Mouse (Mus musculus): ENCODE data around the gene Sart3. TPM values are rescaled to one million over a fixed set of nuclear protein-coding genes. Genes with fewer than 3 reads are reported as not detected.

Gene Sart3
- 47.6 and 50.0 TPM in 2 replicates for polyA plus RNA-seq (2012)

DNA sequence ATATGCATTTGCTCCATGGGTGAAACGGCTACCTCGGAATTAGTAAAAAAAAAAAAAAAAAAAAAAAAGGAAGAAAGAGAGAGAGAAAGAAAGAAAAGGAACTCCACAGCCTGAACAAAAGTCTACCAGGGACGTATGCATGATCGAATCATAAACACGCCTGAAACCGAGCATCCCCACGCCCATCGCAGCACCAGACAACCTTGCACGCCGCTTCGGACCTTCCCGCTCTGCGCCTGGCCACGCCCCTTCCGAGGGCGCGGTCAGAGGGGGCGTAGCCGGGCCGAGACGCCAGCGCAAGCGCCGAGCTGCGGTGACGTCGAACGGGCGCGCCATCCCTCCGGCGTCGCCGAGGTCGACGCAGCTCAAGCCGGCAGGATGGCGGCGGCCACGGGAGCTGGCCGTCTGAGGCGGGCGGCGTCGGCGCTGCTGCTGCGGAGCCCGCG, at the start of gene Sart3, which contains the start of gene Iscu:
Sart3 (minus strand) TSS at position 61 of the 446 bp plus-strand sequence.
Iscu (plus strand) TSS at position 299 of the 446 bp plus-strand sequence.
- TF ChIP-seq GATA1 (IDR thresholded peaks at IDR 0.05; ENCODE audit: low read length): no peak

DNA sequence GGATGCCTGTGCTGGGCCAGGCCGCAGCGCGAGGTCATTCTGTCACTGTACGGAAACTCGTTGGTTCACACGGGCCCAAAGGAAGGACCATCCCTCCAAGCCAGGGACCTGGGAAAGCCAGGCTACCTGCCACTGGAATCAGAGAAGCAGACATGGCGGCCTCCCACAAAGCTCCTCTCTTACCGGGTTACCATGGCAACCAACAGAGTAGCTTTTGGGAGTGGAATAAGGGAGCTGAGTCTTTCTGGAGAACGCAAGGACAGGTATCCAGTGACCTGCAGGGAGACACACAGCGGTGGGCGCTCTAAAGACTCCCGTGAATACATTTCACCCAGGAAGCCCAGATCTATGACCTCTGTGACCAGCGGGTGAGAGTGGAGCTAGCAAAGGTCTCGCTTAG, 46.3 kb upstream of the Sart3 start:
- TF ChIP-seq GATA1 (IDR thresholded peaks at IDR 0.05; ENCODE audit: low read length): no peak

DNA sequence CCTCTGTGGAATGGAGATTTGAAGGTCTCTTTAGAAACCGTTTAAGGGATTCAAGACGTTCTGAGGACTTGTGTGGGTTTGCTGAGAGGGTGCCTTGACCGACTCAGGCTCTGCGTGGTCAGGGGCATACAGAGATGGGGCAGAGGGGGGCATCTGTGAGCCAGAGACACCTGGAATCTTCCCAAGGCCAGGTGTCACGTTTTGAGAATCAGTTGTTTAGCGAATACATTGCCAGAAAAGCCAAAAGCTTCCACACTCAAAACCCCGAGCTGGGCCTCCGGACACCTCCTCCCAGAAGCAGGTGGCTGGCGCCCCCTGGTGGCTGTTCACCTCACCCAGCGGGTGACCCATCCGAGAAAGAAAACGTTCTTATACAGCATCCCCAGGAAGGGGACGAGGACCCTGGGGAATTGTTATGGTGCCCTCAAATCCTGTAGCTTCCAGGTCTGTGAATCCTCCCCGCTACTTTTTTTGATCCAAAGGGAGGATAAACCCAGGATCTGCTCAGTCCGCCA, 43.4 kb upstream of the Sart3 start:
- no peak for TF ChIP-seq GATA1 (IDR thresholded peaks at IDR 0.05; ENCODE audit: low read length)

DNA sequence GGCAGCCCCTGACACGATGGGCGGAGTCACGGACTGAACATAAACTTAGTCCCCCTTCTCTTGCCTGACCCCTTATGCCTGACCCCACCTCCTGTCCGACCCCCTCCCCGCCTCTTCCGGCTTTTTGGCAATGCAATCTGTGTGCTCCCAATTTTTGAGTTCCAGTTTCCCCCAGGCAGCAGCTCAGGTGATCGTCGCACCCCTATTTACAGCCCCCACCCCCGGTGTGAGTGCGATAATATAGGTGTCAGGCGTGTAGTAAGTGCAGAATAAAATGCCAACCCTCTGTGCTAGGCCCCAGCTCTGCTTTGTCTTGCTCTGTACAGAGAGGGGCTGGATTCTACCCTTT, 42.7 kb upstream of the Sart3 start:
- no peak for TF ChIP-seq GATA1 (IDR thresholded peaks at IDR 0.05; ENCODE audit: low read length)

DNA sequence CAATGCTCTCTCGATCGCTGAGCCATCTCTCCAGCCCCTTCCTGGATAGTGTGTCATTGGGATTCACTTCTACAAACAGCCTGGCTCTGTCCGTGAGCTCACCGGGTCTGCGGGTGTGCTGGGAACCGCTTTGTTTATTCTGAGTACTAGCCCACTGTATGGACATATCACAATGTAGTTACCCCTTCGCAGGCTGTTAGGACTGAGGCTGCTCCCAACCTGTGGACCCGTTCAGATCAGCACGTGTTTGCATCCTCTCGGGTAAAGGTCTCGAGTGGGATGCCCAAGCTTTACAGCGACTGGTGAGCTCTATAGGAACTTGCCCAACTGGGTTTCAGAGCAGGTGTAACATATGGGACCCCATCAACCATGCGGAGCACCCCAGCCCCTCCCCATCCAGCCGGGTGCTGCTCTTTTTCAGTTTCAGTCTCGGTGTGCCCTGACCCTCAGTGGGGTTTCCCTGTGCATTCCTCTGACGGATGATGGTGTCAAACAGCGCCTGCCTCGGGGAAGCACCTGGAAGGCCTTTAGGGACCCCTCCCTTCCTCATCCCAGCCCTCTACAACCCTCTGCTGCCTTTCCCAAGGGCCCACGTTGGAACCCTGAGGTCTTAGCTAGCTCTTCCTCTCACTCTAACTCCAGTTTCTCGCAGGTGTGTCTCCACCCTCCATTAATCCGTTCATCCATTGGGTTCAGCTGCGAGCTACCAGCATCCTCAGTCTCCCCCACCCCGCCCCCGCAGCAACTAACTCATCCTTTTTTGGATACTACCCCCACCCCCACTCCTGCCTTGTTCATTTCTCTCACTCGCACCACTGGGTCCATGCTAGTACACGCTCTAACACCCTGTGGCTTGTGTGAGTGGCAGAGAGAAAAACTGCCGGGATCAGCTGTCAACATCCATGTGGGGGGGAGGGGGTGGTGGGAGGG, 42.1 kb upstream of the Sart3 start:
- TF ChIP-seq GATA1 (IDR thresholded peaks at IDR 0.05; ENCODE audit: low read length): no peak

DNA sequence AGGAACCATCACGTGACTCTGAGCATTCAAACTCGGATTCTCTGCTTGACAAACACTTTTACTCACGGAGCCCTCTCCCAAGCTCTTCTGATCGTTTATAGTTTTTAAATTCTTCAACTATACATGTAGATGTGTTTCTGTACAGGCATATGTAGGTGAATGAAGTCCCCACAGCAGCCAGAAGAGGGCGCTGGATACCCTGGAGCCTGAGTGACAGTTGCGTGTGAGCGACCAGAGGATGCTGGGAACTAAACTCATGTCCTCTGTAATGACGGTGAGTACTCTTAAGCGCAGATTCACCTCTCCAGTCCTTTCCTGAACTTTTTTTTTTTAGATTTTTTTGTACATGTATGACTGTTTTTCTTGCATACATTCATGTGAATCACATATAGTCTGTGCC, 41.3 kb upstream of the Sart3 start:
- TF ChIP-seq GATA1 (IDR thresholded peaks at IDR 0.05; ENCODE audit: low read length): no peak

DNA sequence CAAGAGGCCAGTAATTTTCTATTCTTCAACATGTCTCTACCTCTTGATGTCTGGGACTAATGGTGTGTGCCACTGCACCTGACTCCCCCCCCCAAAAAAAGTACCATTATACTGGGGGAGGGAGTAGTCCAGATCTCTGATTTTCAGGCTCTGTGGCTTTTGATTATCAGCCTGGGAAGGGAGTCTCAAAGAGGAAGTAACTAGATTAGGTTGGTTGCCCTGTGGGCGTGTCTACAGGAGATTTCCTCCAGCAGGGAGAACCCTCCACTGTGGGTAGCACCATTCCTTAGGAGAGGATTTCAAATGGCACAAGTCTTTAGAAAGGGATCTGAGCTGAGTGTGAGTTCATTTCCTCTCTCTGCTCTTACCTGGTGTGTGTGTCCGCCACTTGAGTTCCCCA, 40.3 kb upstream of the Sart3 start:
- no peak for TF ChIP-seq GATA1 (IDR thresholded peaks at IDR 0.05; ENCODE audit: low read length)

DNA sequence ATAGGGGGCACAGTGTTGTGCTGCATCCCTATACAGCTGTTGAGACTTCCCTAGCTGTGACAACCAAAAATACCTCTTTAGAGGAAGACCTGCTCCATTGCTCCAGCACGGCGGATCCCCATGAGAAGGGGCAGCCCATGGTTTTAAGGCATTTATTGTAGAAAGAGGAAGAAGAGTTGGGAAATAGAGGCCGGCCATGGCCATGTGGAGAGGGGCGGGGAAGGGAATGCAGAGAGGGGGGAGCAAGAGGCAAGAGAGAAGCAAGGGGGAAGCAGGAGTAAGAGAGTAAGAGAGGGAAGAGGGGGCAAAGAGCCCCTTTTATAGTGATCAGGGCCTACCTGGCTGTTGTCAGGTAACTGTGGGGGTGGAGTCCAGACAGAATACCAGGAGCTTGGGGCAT, 37.8 kb upstream of the Sart3 start:
- TF ChIP-seq GATA1 (IDR thresholded peaks at IDR 0.05; ENCODE audit: low read length): no peak

DNA sequence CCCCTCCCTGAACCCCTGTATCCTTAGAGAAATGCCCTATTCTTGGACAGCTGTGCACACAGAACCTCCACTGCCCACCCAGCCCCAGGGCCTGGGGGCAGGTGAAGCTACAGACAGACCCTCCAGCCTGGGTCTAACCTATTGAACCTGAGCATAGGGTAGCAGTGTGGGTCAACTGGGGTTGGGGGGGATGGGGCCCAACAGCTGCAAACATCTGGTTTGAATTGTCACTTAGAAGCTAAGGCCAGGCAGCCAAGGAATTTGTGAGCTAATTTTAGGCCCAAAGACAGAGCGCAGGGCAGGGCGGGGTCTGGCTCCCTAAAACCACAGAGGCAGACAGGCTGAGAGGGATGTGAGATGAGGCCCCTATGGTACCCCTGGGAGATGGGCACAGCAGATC, 35.9 kb upstream of the Sart3 start:
- no peak for TF ChIP-seq GATA1 (IDR thresholded peaks at IDR 0.05; ENCODE audit: low read length)

DNA sequence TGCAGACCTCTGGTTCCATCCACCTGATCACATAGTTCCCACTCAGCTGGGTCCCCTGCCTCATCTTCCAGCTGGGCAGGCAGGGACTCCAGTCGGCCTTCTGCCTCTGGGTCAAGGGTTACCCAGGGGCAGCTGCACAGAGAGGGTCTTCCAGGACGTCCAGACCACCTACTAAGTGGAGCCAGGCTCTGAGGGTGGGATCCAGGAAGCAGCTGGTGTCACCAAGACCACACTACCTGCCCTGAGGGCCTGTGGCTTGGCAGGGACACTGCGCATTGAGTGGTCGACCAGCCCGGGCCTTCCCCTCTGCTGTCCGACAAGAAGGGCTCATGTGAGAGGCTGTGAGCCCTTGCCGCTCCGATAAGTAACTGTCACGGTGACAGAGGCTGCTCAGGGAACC, 35.4 kb upstream of the Sart3 start:
- TF ChIP-seq GATA1 (IDR thresholded peaks at IDR 0.05; ENCODE audit: low read length): no peak

DNA sequence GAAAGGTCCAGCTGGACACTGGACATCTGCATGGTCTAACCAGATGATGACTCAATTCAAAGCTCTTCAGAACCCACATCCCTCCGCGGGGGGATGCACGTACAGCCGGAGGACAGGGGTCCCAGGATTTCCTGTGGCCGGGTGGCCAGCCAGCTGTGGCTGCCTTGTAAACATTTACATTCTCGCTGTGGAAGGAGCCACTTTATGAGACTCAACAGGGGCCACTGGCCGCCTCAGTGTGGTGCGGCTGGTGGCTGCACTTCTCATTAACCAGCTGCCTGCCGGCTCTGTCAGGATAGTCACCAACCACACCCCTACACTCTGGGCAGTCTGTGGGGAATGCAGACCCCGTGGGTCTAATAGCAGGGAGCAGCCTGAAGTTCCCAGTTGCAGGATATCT, 34.1 kb upstream of the Sart3 start:
- TF ChIP-seq GATA1 (IDR thresholded peaks at IDR 0.05; ENCODE audit: low read length): no peak

DNA sequence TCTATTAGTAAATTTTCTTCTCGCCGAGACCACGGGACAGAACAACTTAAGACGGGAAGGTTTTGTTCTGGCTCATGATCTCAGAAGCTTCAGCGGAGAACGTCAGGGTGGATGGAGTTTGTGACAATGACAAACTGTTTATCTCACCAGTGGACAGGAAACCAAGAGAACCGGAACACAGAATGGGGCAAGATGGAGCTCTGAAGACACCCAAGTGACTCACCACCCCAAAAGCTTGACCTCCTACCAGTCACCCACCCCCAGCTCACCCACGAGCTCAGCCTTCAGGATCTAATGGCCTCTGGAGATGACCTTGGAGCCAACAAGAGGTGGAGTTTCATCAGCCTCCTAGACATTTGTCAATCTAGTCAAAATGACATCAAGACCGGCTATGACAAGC, 33.0 kb upstream of the Sart3 start:
- TF ChIP-seq GATA1 (IDR thresholded peaks at IDR 0.05; ENCODE audit: low read length): no peak

DNA sequence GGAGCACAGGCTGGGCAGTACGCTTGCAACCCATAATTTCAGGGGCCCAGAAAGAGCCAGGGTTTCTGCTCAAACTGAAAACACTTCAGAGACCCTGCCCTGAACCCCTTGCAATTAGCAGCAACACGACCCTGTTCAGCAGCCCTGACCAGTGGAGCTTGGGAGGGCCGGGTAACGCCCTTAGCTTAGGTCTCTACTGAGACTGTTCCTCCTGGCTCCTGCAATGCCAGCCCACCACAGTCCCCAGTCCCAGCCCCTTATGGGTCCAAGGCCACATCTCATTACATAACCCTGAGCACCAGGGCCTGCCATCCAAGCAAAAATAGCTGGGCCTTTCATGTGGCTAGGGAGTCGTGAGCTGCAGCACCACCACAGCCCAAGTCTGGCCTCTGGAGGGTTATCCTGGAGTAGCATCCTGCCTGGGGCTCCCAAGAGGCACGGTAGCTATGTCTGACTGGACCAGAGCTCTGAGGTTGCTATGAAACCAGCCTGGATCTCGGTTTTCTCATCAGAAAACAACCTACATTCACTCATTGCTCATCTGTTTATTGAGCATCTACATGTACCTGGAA, 32.2 kb upstream of the Sart3 start:
- TF ChIP-seq GATA1 (IDR thresholded peaks at IDR 0.05; ENCODE audit: low read length): no peak

DNA sequence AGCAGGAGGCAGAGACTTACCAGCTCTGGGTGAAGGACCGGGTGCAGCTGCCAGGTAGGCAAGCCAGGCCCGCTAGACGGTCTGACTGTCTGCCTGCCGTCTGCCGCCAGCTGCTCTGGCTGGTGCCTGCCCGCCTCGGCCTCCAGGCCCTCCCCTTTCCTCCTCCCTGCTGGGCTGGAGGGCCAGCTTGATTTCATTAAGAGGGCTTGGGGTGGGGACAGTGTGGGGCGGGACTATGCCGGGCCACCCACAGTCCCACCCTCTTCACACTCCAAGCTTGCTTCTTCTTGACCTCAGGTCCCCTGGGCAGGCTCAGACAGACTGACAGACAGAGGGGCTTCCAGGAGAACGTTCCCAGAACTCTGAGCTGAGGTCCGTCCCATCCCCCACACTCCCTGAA, 28.0 kb upstream of the Sart3 start, which contains the start of gene Tmem119:
Tmem119 (minus strand) TSS at position 237 of the 400 bp plus-strand sequence.
- TF ChIP-seq GATA1 (IDR thresholded peaks at IDR 0.05; ENCODE audit: low read length): no peak

DNA sequence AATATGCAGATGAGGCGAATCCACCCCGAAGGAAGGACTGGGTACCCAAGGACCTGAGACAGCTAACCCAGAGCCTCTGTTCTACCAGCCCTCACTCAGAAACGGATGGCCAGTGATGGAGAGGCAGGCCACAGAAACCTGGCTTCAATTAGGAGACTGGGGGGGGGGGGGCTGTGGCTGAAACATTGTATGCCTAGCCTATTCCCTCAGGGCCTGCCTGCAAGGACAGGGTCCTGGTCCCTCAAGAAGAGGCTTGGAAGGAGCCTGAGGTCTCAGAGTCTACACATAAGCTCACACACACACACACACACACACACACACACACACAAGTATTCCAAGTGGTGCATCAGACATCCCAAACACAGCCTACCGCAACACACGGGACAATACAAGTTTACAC, 27.4 kb upstream of the Sart3 start:
- TF ChIP-seq GATA1 (IDR thresholded peaks at IDR 0.05; ENCODE audit: low read length): no peak

DNA sequence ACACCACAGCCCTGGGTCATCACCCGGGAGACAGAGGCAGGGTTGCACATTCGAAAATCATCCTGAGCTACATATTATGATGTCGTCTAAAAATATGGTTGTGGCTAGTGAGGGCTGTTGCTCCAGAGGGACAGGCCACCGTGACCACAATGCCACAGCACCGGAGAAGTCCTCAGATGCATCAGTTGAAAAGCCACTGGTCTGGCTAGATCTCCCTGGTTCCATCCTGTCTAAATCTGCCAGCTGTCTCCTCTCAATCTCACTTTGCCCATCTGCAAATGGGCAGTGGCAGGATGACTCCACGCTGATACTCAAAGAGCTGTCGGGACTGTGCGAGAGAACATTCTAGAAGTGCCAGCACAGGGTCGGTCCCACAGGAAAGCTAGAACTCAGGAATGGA, 26.2 kb upstream of the Sart3 start:
- no peak for TF ChIP-seq GATA1 (IDR thresholded peaks at IDR 0.05; ENCODE audit: low read length)
